Mouse (Mus musculus): Measurements from ENCODE around the gene Fam43a.

The Fam43a gene

DNA sequence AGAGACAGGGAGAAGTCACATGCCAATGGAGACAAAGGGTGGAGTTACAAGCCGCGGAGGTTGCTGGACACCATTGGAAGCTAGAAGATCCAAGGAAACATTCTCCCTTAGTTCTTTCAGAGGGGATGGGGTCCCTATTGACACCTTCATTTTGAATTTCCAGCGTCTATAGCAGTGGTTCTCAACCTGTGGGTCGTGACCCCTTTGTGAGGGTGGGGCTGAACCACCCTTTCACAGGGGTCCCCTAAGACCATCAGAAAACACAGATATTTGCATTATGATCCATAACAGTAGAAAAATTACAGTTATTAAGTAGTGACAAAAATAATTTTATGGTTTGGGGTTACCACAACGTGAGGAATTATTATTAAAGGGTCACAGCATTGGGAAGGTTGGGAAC lies 30.0 kb downstream of the Fam43a start:
- DNase-seq (ENCODE audit: low spot score): no peak

- DNase-seq (ENCODE audit: low spot score): no peak
These were observed 34.6 kb downstream of the Fam43a start for GRCm38 (mm10) chr16:30633906-30634746.

- no peak for DNase-seq (ENCODE audit: low spot score)
These were observed 39.1 kb downstream of the Fam43a start for GRCm38 (mm10) chr16:30638586-30638985.

DNA sequence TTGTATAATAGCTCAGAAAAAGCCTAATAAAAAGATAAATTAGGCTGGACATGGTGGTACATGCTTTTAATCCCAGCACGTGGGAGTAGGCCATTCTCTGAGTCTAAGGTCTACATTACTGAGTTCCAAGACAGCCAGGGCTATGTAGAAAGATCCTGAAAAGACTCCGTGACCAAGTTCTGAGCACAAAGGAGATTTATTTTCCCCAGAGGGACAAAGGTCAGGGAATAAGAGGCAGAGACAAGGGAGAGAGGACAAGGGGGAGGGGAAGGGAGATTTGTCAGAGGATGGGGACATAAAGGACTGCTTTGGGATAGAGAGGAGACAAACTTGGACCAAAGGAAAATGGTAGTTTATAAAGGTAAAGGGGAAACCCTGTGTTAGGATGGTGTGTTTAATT lies 41.1 kb downstream of the Fam43a start:
- no peak for DNase-seq (ENCODE audit: low spot score)

- DNase-seq (ENCODE audit: low spot score): no peak
These were observed 41.9 kb downstream of the Fam43a start for GRCm38 (mm10) chr16:30641408-30641807.

DNA sequence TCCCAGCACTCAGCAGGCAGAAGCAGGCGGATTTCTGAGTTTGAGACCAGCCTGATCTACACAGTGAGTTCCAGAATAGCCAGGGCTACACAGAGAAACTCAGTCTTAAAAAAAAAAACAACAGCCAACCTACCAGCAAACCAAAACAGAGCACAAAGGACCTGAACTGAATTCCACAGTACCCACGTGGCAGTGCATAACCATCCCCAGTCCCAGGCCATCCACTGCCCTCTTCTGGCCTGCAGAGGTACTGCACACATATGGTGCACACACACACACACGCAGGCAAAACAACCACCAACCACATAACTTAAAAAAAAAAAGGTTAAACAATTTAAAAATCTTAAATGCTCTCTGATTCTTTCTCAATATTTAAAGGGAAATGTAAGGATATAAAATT lies 42.7 kb downstream of the Fam43a start:
- no peak for DNase-seq (ENCODE audit: low spot score)

DNA sequence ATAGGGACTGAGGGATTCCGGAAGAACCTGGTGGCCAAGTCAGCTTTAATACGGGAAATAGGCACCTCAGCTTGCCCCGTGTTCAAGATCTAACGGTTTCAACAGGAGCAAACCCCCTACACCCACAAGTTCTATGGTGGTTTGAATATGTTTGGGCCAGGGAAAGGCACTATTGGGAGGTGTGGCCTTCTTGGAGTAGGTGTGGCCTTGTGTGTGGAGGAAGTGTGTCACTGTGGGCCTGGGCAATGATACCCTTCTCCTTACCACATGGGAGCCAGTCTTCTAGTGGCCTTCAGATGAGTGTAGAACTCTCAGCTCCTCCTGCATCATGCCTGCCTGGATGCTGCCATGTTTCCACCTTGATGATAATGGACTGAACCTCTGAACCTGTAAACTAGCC lies 45.5 kb downstream of the Fam43a start:
- DNase-seq (ENCODE audit: low spot score): no peak

DNA sequence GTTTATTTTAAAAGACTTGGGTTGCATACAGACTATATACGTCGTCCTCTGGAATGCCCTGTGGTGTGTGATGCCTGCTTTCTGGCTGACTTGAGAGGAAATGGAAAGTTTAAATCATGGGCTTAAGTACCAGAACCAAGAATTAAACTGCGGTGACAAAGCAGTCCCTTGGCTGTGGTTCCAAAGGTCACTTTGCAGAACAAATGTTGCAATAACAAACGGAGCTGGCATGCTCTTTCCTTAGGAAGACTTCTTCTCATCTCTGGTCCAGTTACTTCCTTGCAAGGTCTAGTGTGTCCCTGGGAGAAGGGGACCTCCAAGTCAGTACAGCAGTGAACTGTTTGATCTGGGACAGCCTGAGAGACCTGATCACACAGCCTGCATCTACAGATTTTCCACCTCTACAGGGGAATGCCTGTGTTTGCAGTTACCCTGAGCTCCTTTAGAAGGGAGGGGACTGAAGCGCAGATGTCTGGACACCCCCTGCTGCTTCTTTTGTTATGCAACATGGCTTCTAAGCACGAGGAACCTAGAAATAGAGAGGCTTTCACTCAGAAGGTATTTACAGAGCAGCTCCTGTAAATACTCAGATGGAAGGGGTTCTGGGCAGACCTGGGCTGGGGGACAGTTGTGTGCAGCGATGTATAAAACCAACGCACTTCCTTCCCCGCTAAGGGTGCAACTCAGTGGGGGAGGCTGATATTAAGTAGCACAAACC lies 46.5 kb downstream of the Fam43a start:
- DNase-seq (ENCODE audit: low spot score): no peak

DNA sequence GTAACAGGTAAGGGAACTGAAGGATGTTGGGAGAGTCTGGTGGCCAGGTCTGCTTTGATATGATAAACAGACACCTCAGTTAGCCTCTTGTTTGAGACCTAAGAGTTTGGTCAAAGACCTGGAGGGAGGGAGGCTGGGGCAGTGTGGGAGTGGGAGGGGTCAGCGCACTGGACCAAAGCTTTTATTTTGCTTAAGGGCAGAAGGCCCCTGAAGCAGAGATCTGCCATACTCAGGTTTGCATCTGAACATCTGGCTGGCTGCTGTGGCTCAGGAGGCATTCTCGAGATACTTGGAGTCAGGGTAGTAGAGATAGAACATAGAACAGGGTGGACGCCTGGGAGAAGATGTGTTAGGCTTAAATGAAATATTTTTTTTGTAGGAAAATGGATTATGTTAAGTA lies 47.3 kb downstream of the Fam43a start:
- no peak for DNase-seq (ENCODE audit: low spot score)

DNA sequence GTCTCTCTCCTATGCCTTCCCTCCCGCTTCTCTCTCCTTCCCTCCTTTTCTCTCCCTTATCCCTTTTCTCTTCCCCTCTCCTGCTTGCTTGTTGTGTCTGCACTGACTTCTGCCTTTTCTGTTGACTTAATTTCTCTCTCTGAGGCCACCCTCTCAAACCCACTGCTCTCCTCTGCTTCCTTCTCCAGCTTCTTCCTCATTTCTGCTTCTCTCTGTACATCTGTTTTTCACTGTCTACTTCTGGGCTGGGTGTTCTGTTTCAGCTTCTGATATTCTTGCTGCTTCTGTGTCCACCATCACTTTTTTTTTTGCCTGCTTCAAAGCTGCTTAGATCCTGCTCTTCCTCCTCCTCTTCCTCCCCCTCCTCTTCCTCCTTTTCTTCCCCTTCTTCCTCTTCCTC lies 51.8 kb downstream of the Fam43a start:
- DNase-seq (ENCODE audit: low spot score): no peak
